Mouse (Mus musculus) embryo, embryonic 11 days (tissue): Measurements from ENCODE around the gene Hist1h2af.

Experiments
- DNase-seq: peaks from one replicate; pipeline ENCODE4 v3.0.0-alpha.2; 2015

The Hist1h2af gene

GRCm38 (mm10) chr13:23533560-23534367 is at the start of gene Hist1h2af:
TSS of gene Hist1h2af (plus strand) at chr13:23533906.
- DNase-seq: peak; percentile 94

DNA sequence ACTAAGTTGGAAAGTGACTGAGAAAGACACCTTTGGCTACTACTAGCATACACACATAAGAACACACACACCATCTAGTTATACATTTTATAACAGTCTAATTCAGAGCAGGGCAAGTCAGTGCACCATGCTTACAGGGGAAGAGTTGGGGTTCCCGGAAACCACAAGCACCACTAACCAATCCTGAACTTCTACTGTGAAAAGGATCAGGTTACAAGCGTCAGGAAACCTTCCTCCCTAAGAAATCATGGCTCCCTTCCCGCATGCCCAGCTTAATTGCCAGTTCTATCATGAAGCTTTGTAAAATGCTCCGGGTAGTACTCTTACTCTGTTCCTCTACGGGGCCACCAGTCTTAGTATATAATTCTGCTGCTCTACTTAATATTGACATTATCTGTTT is 48.4 kb upstream of the Hist1h2af start:
- DNase-seq: no peak

DNA sequence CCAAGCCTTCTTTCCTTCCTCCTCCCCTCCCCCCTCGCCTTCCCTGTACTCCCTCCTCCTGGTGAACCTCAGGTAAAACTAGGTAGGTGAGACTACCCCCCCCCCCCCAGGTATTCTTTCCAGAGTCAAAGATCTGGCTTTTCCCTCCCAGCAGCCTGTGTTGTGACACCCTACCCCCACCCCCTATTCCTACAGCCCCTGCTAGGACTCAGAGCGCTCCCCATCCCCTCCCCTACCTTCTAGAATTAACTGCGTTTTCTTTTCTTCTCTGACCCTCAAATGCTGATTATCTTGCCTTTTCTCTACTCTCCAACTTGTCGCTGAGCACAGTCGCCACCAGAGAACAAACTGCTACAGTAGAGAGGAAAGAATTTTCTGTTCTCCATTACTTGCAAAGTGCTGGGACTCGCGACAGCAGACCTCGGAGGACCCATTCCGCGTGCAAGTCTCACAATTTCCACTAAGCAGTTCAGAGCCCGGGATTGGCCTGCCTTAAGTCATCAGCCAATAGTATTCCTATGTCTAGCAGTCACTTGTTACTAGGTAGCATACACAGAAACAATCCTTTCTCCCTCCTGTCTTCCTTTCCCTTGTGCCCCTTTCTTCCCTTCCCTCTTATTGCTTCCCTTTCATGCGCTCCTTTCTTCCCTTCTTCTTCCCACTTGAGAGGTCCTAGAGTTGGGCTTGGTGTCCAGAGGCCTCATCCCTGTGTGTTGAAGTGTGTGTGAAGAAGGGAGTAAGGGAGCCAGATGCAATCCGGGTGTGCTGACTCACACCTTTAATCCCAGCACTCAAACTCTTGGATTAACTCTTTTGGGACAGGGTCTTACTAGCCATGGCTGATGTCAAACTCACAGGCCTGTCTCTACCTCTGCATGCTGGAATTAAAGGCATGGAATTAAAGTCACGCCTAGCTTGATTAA is 45.0 kb upstream of the Hist1h2af start, which contains the start of gene Btn2a2:
Gene Btn2a2, minus strand, starts transcription at position 458 of the 923 bp plus-strand sequence.
- DNase-seq: peak; percentile 90

- DNase-seq: no peak
Observed at GRCm38 (mm10) chr13:23490863-23491262, 42.8 kb upstream of the Hist1h2af start.

GRCm38 (mm10) chr13:23491263-23491662 is 42.4 kb upstream of the Hist1h2af start:
- no peak for DNase-seq

DNA sequence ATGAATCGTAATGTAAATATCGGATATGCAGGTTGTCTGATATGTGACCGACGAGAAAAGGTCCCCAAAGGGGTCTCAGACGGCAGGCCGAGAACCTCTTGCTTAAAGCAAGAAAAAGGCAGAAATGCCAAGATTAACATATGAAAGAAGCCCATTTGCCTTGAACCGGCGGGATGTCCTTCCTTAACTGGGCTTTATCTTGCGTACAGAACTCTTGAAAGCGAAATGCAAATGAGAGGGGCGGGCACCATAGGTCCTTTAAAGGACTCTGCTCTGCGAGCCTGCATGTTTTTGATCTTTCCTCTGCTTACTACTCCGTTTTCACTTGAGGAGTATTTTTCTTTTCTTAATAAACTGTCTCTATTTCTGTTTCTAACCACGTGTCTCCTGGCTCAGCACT is 41.7 kb upstream of the Hist1h2af start:
- peak; percentile 66 for DNase-seq

DNA sequence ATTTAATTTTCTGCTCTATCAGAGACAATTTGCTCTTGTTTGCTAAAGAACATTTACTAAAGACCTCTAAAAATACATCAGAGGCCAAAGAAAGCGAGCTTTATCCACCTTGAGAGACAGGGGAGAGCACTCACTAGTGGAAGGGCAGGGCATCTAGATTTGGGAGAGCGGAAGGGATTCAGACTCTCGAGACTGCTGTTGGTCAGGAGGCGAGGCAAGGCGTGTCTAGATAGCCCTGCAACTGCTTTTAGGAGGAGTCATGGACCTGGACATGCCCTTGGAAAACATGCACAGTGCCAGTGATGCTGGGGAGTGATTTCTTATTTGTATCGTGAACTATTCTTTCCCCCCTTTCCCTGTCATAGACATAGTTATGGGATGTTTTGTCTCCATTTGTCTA is 38.2 kb upstream of the Hist1h2af start:
- DNase-seq: no peak

GRCm38 (mm10) chr13:23497656-23498321 is 35.9 kb upstream of the Hist1h2af start:
- DNase-seq: peak; percentile 73

DNA sequence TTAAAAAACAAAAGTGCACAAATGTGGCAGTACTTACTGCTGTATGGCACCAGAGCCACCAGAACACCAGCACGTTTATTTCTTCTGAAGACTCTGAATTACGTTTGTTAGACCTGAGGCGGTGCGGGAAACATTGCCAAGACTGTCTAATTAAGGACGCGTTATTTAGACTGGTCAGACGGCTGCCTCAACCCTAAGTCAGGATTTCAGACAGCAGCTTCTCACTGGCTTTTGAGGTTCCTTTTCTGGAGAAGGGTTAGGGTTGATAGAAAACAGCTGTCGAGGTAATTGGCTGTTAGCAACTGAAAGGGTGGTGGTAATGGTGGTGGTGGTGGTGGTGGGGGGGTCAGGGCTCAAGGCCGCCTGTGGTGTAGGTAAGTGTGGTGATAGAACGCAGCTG is 35.1 kb upstream of the Hist1h2af start:
- peak; percentile 62 for DNase-seq

- DNase-seq: peak; percentile 37
Observed at GRCm38 (mm10) chr13:23499943-23500342, 33.8 kb upstream of the Hist1h2af start.

DNA sequence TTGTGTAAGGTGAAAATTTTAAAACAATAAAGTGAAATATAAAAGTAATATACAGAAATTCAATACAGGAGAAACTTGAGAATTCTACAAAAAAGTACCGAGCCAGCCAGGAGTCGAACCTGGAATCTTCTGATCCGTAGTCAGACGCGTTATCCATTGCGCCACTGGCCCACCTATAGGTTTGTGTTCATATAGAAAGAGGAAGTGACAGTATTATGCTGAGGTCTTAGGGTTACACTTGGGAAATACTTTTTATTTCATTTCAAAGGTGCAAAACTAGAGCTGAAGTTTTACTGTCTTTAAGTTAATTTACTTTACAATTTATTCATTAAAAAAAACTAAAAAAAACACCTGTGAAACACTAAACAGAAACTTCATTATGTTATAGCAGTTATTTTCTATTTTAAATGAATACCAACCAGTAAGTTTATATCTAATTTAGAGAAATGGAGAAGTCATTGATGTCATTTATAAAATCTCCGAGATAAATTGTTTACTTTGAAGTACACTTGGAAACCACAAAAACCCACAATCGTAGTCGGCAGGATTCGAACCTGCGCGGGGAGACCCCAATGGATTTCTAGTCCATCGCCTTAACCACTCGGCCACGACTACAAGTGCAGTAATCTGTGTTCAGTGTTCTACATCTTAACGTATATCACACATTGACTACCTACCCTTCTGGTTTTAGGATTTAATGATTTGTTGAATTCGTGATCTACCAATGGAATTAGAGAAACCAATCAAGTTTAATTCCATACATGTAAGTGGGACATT is 33.1 kb upstream of the Hist1h2af start:
- peak; percentile 84 for DNase-seq

GRCm38 (mm10) chr13:23501511-23501910 is 32.2 kb upstream of the Hist1h2af start:
- DNase-seq: no peak

- no peak for DNase-seq
Observed at GRCm38 (mm10) chr13:23502031-23502567, 31.6 kb upstream of the Hist1h2af start.

DNA sequence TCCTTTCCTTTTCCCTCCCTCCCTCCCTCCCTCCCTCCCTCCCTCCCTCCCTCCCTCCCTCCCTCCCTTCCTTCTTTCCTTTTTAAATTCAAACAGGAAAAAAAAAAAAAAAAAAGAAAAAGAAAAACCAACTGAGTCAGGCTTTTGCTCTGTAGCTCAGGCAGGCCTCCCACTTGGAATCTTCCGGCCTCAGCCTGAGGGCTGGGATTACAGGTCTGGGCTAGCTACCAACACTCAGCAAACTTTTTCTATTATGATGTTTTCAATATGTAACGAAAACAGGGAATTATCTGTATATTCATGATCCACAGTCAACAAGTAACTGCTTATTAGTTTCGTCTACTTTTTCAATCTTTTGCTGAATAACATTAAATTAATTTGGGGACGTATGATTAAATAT is 30.8 kb upstream of the Hist1h2af start:
- DNase-seq: no peak

GRCm38 (mm10) chr13:23503797-23504196 is 29.9 kb upstream of the Hist1h2af start:
- DNase-seq: peak; percentile 82

DNA sequence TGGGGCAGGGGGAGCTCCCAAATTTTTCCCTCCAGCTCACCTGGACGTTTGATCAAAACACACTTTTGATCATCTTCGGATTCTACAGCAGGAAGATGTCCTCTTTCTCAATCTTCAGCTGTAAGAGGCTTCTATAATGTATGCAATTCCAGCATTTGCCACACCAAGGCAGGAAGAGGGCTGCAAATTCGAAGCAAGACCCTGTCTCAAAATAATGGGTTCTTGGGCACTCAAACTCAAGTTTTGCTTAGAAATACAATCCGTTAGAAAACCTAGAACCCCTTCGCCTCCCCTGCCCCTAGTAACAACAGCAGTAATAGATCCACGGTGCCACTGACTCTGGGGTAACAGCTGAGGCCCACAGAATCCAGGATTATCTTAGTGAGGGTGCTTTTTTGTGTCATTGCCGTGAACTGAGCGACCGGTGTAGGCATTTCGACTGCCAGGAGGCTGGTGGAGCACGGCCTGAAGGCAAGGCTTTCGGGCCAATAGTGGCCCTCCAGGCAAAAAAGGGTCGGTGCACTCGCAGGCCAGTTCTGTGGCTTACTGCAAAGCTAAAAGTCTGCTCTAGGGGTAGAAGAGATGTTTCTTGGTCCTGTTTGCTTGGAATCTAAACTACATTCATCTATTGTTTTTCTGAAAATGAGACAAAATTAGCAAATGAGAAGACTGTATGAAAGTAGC is 27.9 kb upstream of the Hist1h2af start:
- peak; percentile 54 for DNase-seq

DNA sequence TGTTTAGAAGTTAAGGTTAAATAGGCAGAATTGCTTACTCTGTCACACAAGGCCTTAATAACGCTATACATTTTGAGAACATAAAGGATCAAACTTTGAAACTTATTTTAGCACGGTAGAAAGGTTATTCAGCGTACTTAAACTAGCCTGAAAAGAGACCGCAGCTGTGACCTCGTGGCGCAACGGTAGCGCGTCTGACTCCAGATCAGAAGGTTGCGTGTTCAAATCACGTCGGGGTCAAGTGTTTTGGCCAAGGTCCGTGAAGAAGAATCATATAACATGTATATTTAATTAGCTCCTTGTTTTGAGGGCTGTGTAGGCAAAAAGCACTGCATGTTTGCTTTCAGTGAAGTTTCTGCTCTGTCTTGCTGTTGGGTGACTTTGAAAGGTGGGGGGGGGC is 27.4 kb upstream of the Hist1h2af start:
- DNase-seq: peak; percentile 78

- peak; percentile 58 for DNase-seq
Observed at GRCm38 (mm10) chr13:23506819-23507515, 26.7 kb upstream of the Hist1h2af start.

- DNase-seq: no peak
Observed at GRCm38 (mm10) chr13:23510127-23510526, 23.6 kb upstream of the Hist1h2af start.

DNA sequence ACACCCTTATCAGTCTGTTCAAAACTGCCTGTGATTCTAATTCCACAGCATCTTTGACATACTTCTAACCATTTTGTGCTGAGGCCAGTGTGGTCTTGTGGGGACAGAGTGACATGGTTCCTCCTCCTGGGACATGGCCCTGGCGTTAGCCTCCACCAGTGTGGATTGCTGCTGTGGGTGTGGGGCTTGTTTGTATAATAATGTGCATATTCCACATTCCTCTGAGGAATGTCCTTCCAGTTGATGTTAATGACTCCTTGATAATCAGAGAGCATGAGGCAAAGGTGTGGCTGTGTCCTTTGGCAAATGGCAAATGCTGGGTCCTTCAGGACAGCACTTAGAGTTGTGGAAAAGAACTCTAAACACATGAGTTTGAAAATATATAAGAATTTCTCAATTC is 20.2 kb upstream of the Hist1h2af start:
- DNase-seq: no peak

GRCm38 (mm10) chr13:23515281-23515680 is 18.4 kb upstream of the Hist1h2af start:
- DNase-seq: peak; percentile 11
